Mouse (Mus musculus): ENCODE data around the gene Acss1. TPM values are rescaled to one million over a fixed set of nuclear protein-coding genes. Genes with fewer than 3 reads are reported as not detected.

Acss1 gene
- total RNA-seq, 2 experiments from 2014 or later: 6.3 to 17.6 TPM

- ATAC-seq (replicated peaks; ENCODE audit: low FRiP score, poor library complexity, severe bottlenecking): no peak
Measured at GRCm38 (mm10) chr2:150595411-150596190, 72.7 kb downstream of the Acss1 start.

GRCm38 (mm10) chr2:150589076-150589475 is 79.2 kb downstream of the Acss1 start:
- no peak for ATAC-seq (replicated peaks; ENCODE audit: low FRiP score, poor library complexity, severe bottlenecking)

GRCm38 (mm10) chr2:150579628-150580027 is 88.7 kb downstream of the Acss1 start:
- no peak for ATAC-seq (replicated peaks; ENCODE audit: low FRiP score, poor library complexity, severe bottlenecking)

- no peak for ATAC-seq (replicated peaks; ENCODE audit: low FRiP score, poor library complexity, severe bottlenecking)
Measured at GRCm38 (mm10) chr2:150578603-150579002, 89.7 kb downstream of the Acss1 start.

GRCm38 (mm10) chr2:150576256-150576655 is 92.0 kb downstream of the Acss1 start:
- ATAC-seq (replicated peaks; ENCODE audit: low FRiP score, poor library complexity, severe bottlenecking): no peak

- no peak for ATAC-seq (replicated peaks; ENCODE audit: low FRiP score, poor library complexity, severe bottlenecking)
Measured at GRCm38 (mm10) chr2:150572463-150572862, 95.8 kb downstream of the Acss1 start.

GRCm38 (mm10) chr2:150570761-150571160 is 97.5 kb downstream of the Acss1 start:
- no peak for ATAC-seq (replicated peaks; ENCODE audit: low FRiP score, poor library complexity, severe bottlenecking)

- ATAC-seq (replicated peaks; ENCODE audit: low FRiP score, poor library complexity, severe bottlenecking): no peak
Measured at GRCm38 (mm10) chr2:150569847-150570590, 98.3 kb downstream of the Acss1 start, which contains the start of gene Cst7. Gene Cst7, plus strand, starts transcription at chr2:150570415.

Other genes with a start within 250 kb of the Acss1 start
- 1.5 and 2.5 TPM in 2 replicates for gene Zfp442, start 217.0 kb downstream of the Acss1 start, total RNA-seq (2015; ENCODE audit: low replicate concordance)
- gene Zfp442, start 217.0 kb downstream of the Acss1 start, total RNA-seq (2017; ENCODE audit: low replicate concordance): 0.09 and 0.42 TPM in 2 replicates
- gene Zfp345, start 183.4 kb downstream of the Acss1 start, total RNA-seq (2015; ENCODE audit: low replicate concordance): not detected in 2 replicates
- gene Zfp345, start 183.4 kb downstream of the Acss1 start, total RNA-seq (2017; ENCODE audit: low replicate concordance): not detected in 2 replicates
- gene Cst7, start 98.1 kb downstream of the Acss1 start, total RNA-seq (2015; ENCODE audit: low replicate concordance): 45.9 and 54.5 TPM in 2 replicates
- gene Cst7, start 98.1 kb downstream of the Acss1 start, total RNA-seq (2017; ENCODE audit: low replicate concordance): 40.1 and 48.2 TPM in 2 replicates
- gene Apmap, start 59.9 kb downstream of the Acss1 start, total RNA-seq (2015; ENCODE audit: low replicate concordance): 3.6 and 15.9 TPM in 2 replicates
- 14.1 and 20.7 TPM in 2 replicates for gene Apmap, start 59.9 kb downstream of the Acss1 start, total RNA-seq (2017; ENCODE audit: low replicate concordance)
- gene Vsx1, start 20.9 kb upstream of the Acss1 start, total RNA-seq (2015; ENCODE audit: low replicate concordance): not detected in 2 replicates
- 0.14 TPM in 1 of 2 replicates, not detected in the other for gene Vsx1, start 20.9 kb upstream of the Acss1 start, total RNA-seq (2017; ENCODE audit: low replicate concordance)
- gene Entpd6, start 80.5 kb upstream of the Acss1 start, total RNA-seq (2015; ENCODE audit: low replicate concordance): 1.3 and 2.3 TPM in 2 replicates
- gene Entpd6, start 80.5 kb upstream of the Acss1 start, total RNA-seq (2017; ENCODE audit: low replicate concordance): 0.56 and 2.6 TPM in 2 replicates
- gene Pygb, start 118.2 kb upstream of the Acss1 start, total RNA-seq (2015; ENCODE audit: low replicate concordance): 2.1 and 2.3 TPM in 2 replicates
- gene Pygb, start 118.2 kb upstream of the Acss1 start, total RNA-seq (2017; ENCODE audit: low replicate concordance): 6.6 and 8.8 TPM in 2 replicates
- 14.6 and 26.1 TPM in 2 replicates for gene Abhd12, start 236.2 kb upstream of the Acss1 start, total RNA-seq (2015; ENCODE audit: low replicate concordance)
- gene Abhd12, start 236.2 kb upstream of the Acss1 start, total RNA-seq (2017; ENCODE audit: low replicate concordance): 13.4 and 42.8 TPM in 2 replicates
- gene Gins1, start 236.9 kb upstream of the Acss1 start, total RNA-seq (2015; ENCODE audit: low replicate concordance): 6.0 and 21.3 TPM in 2 replicates
- 21.1 and 23.8 TPM in 2 replicates for gene Gins1, start 236.9 kb upstream of the Acss1 start, total RNA-seq (2017; ENCODE audit: low replicate concordance)